Mouse (Mus musculus) stomach, postnatal 0 days (tissue): ENCODE data around the gene Stt3b.

Experiments used
- CTCF ChIP-seq: IDR thresholded peaks from 2 replicates; pipeline ENCODE4 v1.5.1; 2016; ENCODE audit warnings: antibody characterized with exemption, low read depth, mild to moderate bottlenecking, moderate library complexity
- EP300 ChIP-seq: optimal IDR thresholded peaks from 2 replicates; pipeline ENCODE3; 2016; ENCODE audit warnings: antibody characterized with exemption

GRCm38 (mm10) chr9:115306202-115306601 is 4.0 kb downstream of the Stt3b start:
- TF ChIP-seq CTCF (no peak), EP300 (no peak)
